Mouse (Mus musculus): Measurements from ENCODE around the gene Rprml. TPM values are rescaled to one million over a fixed set of nuclear protein-coding genes. Genes with fewer than 3 reads are reported as not detected.

The Rprml gene
- 2.3 and 3.7 TPM in 2 replicates for polyA plus RNA-seq (2015; fragmentation: Nextera tagmentation; extraction: Ambion mirVana)

- TF ChIP-seq CTCF (IDR thresholded peaks at IDR 0.05; ENCODE audit: low read depth): no peak
- no peak for ATAC-seq
- no peak within 1 kb of the TSS for H3K9ac ChIP-seq (ENCODE audit: low read depth, low read length)
Measured at GRCm38 (mm10) chr11:103649301-103649982, at the start of gene Rprml. Gene Rprml (plus strand): TSS chr11:103649570.

GRCm38 (mm10) chr11:103606611-103607010 is 42.8 kb upstream of the Rprml start:
- no peak overlapping the region for H3K4me2 ChIP-seq (replicated peaks; ENCODE audit: low read depth)
- WGBS: 65% methylated on average over 5 of the region's 5 CpGs
- H3K9me3 ChIP-seq (ENCODE audit: control insufficient read depth): no peaks in the 10 kb centered on the region
- no peak overlapping the region for H3K9ac ChIP-seq (ENCODE audit: low read depth, low read length)
- no peak overlapping the region for H3K4me3 ChIP-seq (ENCODE audit: low read depth, low read length)
- ATAC-seq: no peak
- H3K36me3 ChIP-seq (ENCODE audit: control insufficient read depth, insufficient read depth): no peaks in the 10 kb centered on the region
- H3K27ac ChIP-seq (ENCODE audit: low read depth, low read length): no peak overlapping the region
- no peaks in the 10 kb centered on the region for H3K4me1 ChIP-seq (replicated peaks; ENCODE audit: control insufficient read depth, insufficient read depth, low read length)
- TF ChIP-seq CTCF (IDR thresholded peaks at IDR 0.05; ENCODE audit: low read depth): no peak
- H3K27me3 ChIP-seq (replicated peaks; ENCODE audit: control insufficient read depth, insufficient read depth, low read length): no peaks in the 10 kb centered on the region

More at GRCm38 (mm10) chr11:103649301-103649982, at the start of gene Rprml:
- Histone ChIP-seq H3K9me3 (ENCODE audit: control insufficient read depth) (no peaks in the 10 kb centered on the region), H3K27me3 (replicated peaks; ENCODE audit: control insufficient read depth, insufficient read depth, low read length) (peaks cover 40% of the 10 kb centered on the region), H3K4me3 (ENCODE audit: low read depth, low read length) (peak within 1 kb of the TSS; percentile 39), H3K4me1 (replicated peaks; ENCODE audit: control insufficient read depth, insufficient read depth, low read length) (0 out of 2 replicates have a peak, but pooled peaks cover 3% of the 10 kb centered on the region), H3K27ac (ENCODE audit: low read depth, low read length) (no peak within 1 kb of the TSS), H3K4me2 (replicated peaks; ENCODE audit: low read depth) (peak within 1 kb of the TSS; percentile 66), H3K36me3 (ENCODE audit: control insufficient read depth, insufficient read depth) (no peaks in the 10 kb centered on the region)
- under 1% methylated on average over 71 of the region's 71 CpGs for WGBS

GRCm38 (mm10) chr11:103610772-103611171 is 38.6 kb upstream of the Rprml start:
- no peak for TF ChIP-seq CTCF (IDR thresholded peaks at IDR 0.05; ENCODE audit: low read depth)
- no peaks in the 10 kb centered on the region for H3K9me3 ChIP-seq (ENCODE audit: control insufficient read depth)
- H3K27me3 ChIP-seq (replicated peaks; ENCODE audit: control insufficient read depth, insufficient read depth, low read length): no peaks in the 10 kb centered on the region
- no peak overlapping the region for H3K4me2 ChIP-seq (replicated peaks; ENCODE audit: low read depth)
- no peaks in the 10 kb centered on the region for H3K36me3 ChIP-seq (ENCODE audit: control insufficient read depth, insufficient read depth)
- no peak overlapping the region for H3K9ac ChIP-seq (ENCODE audit: low read depth, low read length)
- WGBS: 86% methylated on average over 2 of the region's 2 CpGs
- no peak overlapping the region for H3K4me3 ChIP-seq (ENCODE audit: low read depth, low read length)
- no peak for ATAC-seq
- no peaks in the 10 kb centered on the region for H3K4me1 ChIP-seq (replicated peaks; ENCODE audit: control insufficient read depth, insufficient read depth, low read length)
- no peak overlapping the region for H3K27ac ChIP-seq (ENCODE audit: low read depth, low read length)

- 69% methylated on average over 9 of the region's 9 CpGs for WGBS
- no peak within 1 kb of the TSS for H3K4me2 ChIP-seq (replicated peaks; ENCODE audit: low read depth)
- no peak for ATAC-seq
- H3K9ac ChIP-seq (ENCODE audit: low read depth, low read length): no peak within 1 kb of the TSS
- no peaks in the 10 kb centered on the region for H3K9me3 ChIP-seq (ENCODE audit: control insufficient read depth)
- peaks cover 5% of the 10 kb centered on the region; the same call in 1 of the 2 replicates for H3K4me1 ChIP-seq (replicated peaks; ENCODE audit: control insufficient read depth, insufficient read depth, low read length)
- no peak for TF ChIP-seq CTCF (IDR thresholded peaks at IDR 0.05; ENCODE audit: low read depth)
- no peak within 1 kb of the TSS for H3K27ac ChIP-seq (ENCODE audit: low read depth, low read length)
- H3K4me3 ChIP-seq (ENCODE audit: low read depth, low read length): no peak within 1 kb of the TSS
- no peaks in the 10 kb centered on the region for H3K27me3 ChIP-seq (replicated peaks; ENCODE audit: control insufficient read depth, insufficient read depth, low read length)
- H3K36me3 ChIP-seq (ENCODE audit: control insufficient read depth, insufficient read depth): no peaks in the 10 kb centered on the region
Measured at GRCm38 (mm10) chr11:103621040-103621439, 28.3 kb upstream of the Rprml start, which contains the start of gene Gm884. Gene Gm884 (minus strand): TSS chr11:103621140.

GRCm38 (mm10) chr11:103627453-103627852 is 21.9 kb upstream of the Rprml start:
- Histone ChIP-seq H3K9ac (ENCODE audit: low read depth, low read length) (no peak overlapping the region), H3K9me3 (ENCODE audit: control insufficient read depth) (no peaks in the 10 kb centered on the region), H3K4me2 (replicated peaks; ENCODE audit: low read depth) (no peak overlapping the region), H3K4me1 (replicated peaks; ENCODE audit: control insufficient read depth, insufficient read depth, low read length) (no peaks in the 10 kb centered on the region), H3K27ac (ENCODE audit: low read depth, low read length) (no peak overlapping the region), H3K36me3 (ENCODE audit: control insufficient read depth, insufficient read depth) (no peaks in the 10 kb centered on the region), H3K27me3 (replicated peaks; ENCODE audit: control insufficient read depth, insufficient read depth, low read length) (no peaks in the 10 kb centered on the region), H3K4me3 (ENCODE audit: low read depth, low read length) (no peak overlapping the region)
- no peak for TF ChIP-seq CTCF (IDR thresholded peaks at IDR 0.05; ENCODE audit: low read depth)
- ATAC-seq: no peak
- 77% methylated on average over 23 of the region's 23 CpGs for WGBS

- Histone ChIP-seq H3K4me3 (ENCODE audit: low read depth, low read length) (no peak overlapping the region), H3K36me3 (ENCODE audit: control insufficient read depth, insufficient read depth) (no peaks in the 10 kb centered on the region), H3K9me3 (ENCODE audit: control insufficient read depth) (no peaks in the 10 kb centered on the region), H3K27me3 (replicated peaks; ENCODE audit: control insufficient read depth, insufficient read depth, low read length) (peaks cover 4% of the 10 kb centered on the region; the same call in 1 of the 2 replicates), H3K4me1 (replicated peaks; ENCODE audit: control insufficient read depth, insufficient read depth, low read length) (no peaks in the 10 kb centered on the region), H3K27ac (ENCODE audit: low read depth, low read length) (no peak overlapping the region), H3K4me2 (replicated peaks; ENCODE audit: low read depth) (no peak overlapping the region), H3K9ac (ENCODE audit: low read depth, low read length) (no peak overlapping the region)
- no peak for TF ChIP-seq CTCF (IDR thresholded peaks at IDR 0.05; ENCODE audit: low read depth)
- WGBS: 81% methylated on average over 7 of the region's 7 CpGs
- no peak for ATAC-seq
Measured at GRCm38 (mm10) chr11:103634806-103635205, 14.6 kb upstream of the Rprml start.

Measured in intestine, postnatal 0 days (tissue).